17 mouse cellular contexts compared by ENCODE assay signal in the genomic region with DNA sequence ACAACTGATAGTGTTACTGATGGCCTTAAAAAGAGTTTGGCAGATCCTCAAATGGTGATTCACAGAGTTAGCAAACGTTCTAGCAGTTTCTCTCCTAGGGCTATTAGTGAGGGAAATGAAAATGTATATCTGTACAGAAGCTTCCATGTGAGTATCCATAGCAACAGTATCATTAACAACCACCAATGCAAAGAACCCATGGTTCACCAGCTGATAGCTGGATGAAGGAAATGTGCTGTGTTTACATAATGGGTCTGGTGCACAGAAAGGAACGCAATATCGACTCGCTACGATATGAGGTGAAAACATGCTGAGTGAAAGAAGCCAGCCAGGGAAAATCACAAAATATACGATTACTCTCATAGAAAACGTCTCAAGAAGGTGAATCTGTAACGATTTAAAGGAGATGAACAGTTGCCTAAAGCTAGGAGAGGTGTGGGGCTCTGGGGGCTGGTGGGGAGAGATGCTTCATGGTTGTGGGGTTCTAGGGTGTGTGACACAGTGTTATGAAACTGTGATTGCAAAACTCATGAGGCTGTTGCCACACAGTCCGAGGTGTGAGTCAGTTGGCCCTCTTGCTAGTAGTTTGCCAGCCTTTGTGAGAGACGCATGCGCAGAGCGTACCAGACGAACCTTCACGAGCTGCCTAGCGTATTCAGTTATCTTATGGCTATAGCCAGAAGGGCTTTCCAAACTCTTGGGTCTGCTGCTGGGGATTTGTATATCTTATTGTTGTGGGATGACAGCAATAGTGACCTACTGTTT. TPM values are rescaled to one million over a fixed set of nuclear protein-coding genes. Genes with fewer than 3 reads are reported as not detected.
DNase-seq lines count a peak whose midpoint lies in the region; ATAC-seq and TF ChIP-seq lines count a peak whose summit lies in the region.
"Had no signal": no experiment of that assay in that cellular context is flagged by ENCODE, and none has a peak within 500 bp of the region (broad histone marks: within the 10 kb centered on the region; RNA-seq: fewer than 3 reads in every experiment).

No protein-coding gene starts in this region.

- no peak for TF ChIP-seq POLR2A in heart, adult 2 months (IDR thresholded peaks at IDR 0.05; ENCODE audit: insufficient read depth, low read depth, low read length)
- TF ChIP-seq POLR2A in MEL (IDR thresholded peaks at IDR 0.05; ENCODE audit: control insufficient read depth in 1 of 2, insufficient read depth in 1 of 2, low read depth in 1 of 2, low read length in 2 of 2, poor library complexity in 1 of 2), result no peak

- DNase-seq in heart, adult 2 months, result peak; percentile 32 to 56
- peak; percentile 19 for DNase-seq in MEL (ENCODE audit: low read depth, low spot score)
- peak; percentile 40 for DNase-seq in adrenal gland, postnatal 25 days
- DNase-seq in lung, postnatal 14 days, result peak; percentile 51
- DNase-seq in layer of hippocampus, adult 18-20 months (ENCODE audit: low spot score in 2 of 2), result no peak
- DNase-seq in midbrain, postnatal 0 days (ENCODE audit: low spot score), result no peak
- DNase-seq in cerebellum, postnatal 25 days, result no peak
- DNase-seq: cerebellum, adult 9-11 months; kidney, postnatal 4 days; liver, embryonic 13.5 days had no signal

- no peak overlapping the region for H3K4me3 ChIP-seq in heart, adult 2 months
- no peak overlapping the region for H3K4me3 ChIP-seq in heart, embryonic 11.5 days (ENCODE audit: low read depth, low read length)
- no peak overlapping the region for H3K4me3 ChIP-seq in MEL (ENCODE audit: control insufficient read depth in 1 of 2, insufficient read depth in 1 of 2, low read depth in 2 of 2, low read length in 2 of 2)
- H3K4me3 ChIP-seq in midbrain, postnatal 0 days (ENCODE audit: low read depth, low read length), result no peak overlapping the region
- H3K4me3 ChIP-seq: embryonic facial prominence, embryonic 12.5 days; liver, embryonic 13.5 days; neural tube, embryonic 12.5 days; stomach, embryonic 15.5 days had no signal

- TF ChIP-seq RAD21 in MEL (IDR thresholded peaks at IDR 0.05; ENCODE audit: low read depth, low read length), result no peak

- no peaks in the 10 kb centered on the region for H3K27me3 ChIP-seq in heart, adult 2 months (ENCODE audit: control insufficient read depth, insufficient read depth, low read length)
- no peaks in the 10 kb centered on the region for H3K27me3 ChIP-seq in heart, embryonic 11.5 days (ENCODE audit: control insufficient read depth, insufficient read depth, low read length)
- H3K27me3 ChIP-seq in MEL (ENCODE audit: control insufficient read depth in 1 of 2, insufficient read depth in 2 of 2, low read length in 2 of 2), result no peaks in the 10 kb centered on the region
- H3K27me3 ChIP-seq in midbrain, postnatal 0 days (ENCODE audit: insufficient read depth, low read length), result no peaks in the 10 kb centered on the region
- H3K27me3 ChIP-seq: embryonic facial prominence, embryonic 12.5 days; liver, embryonic 13.5 days; neural tube, embryonic 12.5 days; stomach, embryonic 15.5 days had no signal

- 72% methylated on average over 15 of the region's 15 CpGs for WGBS in heart, adult 2 months
- 72% methylated on average over 15 of the region's 15 CpGs for WGBS in heart, embryonic 11.5 days (ENCODE audit: insufficient replicate concordance)
- WGBS in midbrain, postnatal 0 days, result 84% methylated on average over 15 of the region's 15 CpGs

- H3K4me1 ChIP-seq in heart, adult 2 months (ENCODE audit: control insufficient read depth, insufficient read depth, low read length), result peaks cover 5% of the 10 kb centered on the region
- H3K4me1 ChIP-seq in heart, embryonic 11.5 days (ENCODE audit: control insufficient read depth, insufficient read depth, low read length), result no peaks in the 10 kb centered on the region
- H3K4me1 ChIP-seq in MEL (ENCODE audit: control insufficient read depth in 1 of 2, insufficient read depth in 2 of 2, low read length in 2 of 2), result peaks cover 0 to 4% of the 10 kb centered on the region in 2 experiments; a peak in 2 of 4 replicates
- no peaks in the 10 kb centered on the region for H3K4me1 ChIP-seq in midbrain, postnatal 0 days (ENCODE audit: insufficient read depth, low read length)
- H3K4me1 ChIP-seq: embryonic facial prominence, embryonic 12.5 days; liver, embryonic 13.5 days; neural tube, embryonic 12.5 days; stomach, embryonic 15.5 days had no signal

- H3K9ac ChIP-seq in heart, adult 2 months (ENCODE audit: low read depth, low read length), result no peak overlapping the region
- H3K9ac ChIP-seq in heart, embryonic 11.5 days (ENCODE audit: low read depth, low read length), result no peak overlapping the region
- H3K9ac ChIP-seq in MEL (ENCODE audit: control insufficient read depth, low read depth, low read length, poor library complexity, severe bottlenecking), result no peak overlapping the region
- no peak overlapping the region for H3K9ac ChIP-seq in midbrain, postnatal 0 days (replicated peaks; ENCODE audit: low read length, poor library complexity, severe bottlenecking)
- H3K9ac ChIP-seq: embryonic facial prominence, embryonic 12.5 days; liver, embryonic 13.5 days; neural tube, embryonic 12.5 days; stomach, embryonic 15.5 days had no signal

- intact Hi-C loops in heart, adult 2 months (cut with DNase I), result no loop called here

- no peak for TF ChIP-seq EP300 in heart, adult 2 months (IDR thresholded peaks at IDR 0.05; ENCODE audit: insufficient read depth, low read depth, low read length)
- no peak for TF ChIP-seq EP300 in MEL (IDR thresholded peaks at IDR 0.05; ENCODE audit: low read depth in 1 of 2, low read length in 2 of 2)

- no peak for ATAC-seq in heart, embryonic 11.5 days (replicated peaks; ENCODE audit: insufficient number of reproducible peaks, low FRiP score, low TSS enrichment)
- no peak for ATAC-seq in midbrain, postnatal 0 days (ENCODE audit: low FRiP score)
- ATAC-seq: CD4-positive, CD25-positive, alpha-beta regulatory T cell, adult 4 months; intestine, postnatal 0 days had no signal

- no peaks in the 10 kb centered on the region for H3K9me3 ChIP-seq in heart, embryonic 11.5 days (replicated peaks; ENCODE audit: control insufficient read depth, low read length)
- no peaks in the 10 kb centered on the region for H3K9me3 ChIP-seq in MEL (replicated peaks; ENCODE audit: insufficient read depth, low read length)
- no peaks in the 10 kb centered on the region for H3K9me3 ChIP-seq in midbrain, postnatal 0 days (ENCODE audit: low read length)
- H3K9me3 ChIP-seq: embryonic facial prominence, embryonic 12.5 days; liver, embryonic 13.5 days; neural tube, embryonic 12.5 days; stomach, embryonic 15.5 days had no signal

- no peaks in the 10 kb centered on the region for H3K79me2 ChIP-seq in heart, adult 2 months (replicated peaks; ENCODE audit: control insufficient read depth, insufficient read depth, low read length)
- no peaks in the 10 kb centered on the region for H3K79me2 ChIP-seq in MEL (ENCODE audit: control insufficient read depth, insufficient read depth, low read length, poor library complexity)

- no peak overlapping the region for H3K4me2 ChIP-seq in heart, embryonic 11.5 days
- no peak overlapping the region for H3K4me2 ChIP-seq in midbrain, postnatal 0 days (ENCODE audit: low read depth, low read length, poor library complexity, severe bottlenecking)
- H3K4me2 ChIP-seq: embryonic facial prominence, embryonic 12.5 days; liver, embryonic 13.5 days; midbrain, embryonic 11.5 days; neural tube, embryonic 12.5 days; stomach, embryonic 15.5 days had no signal

- TF ChIP-seq CTCF in heart, adult 2 months (IDR thresholded peaks at IDR 0.05), result no peak
- no peak for TF ChIP-seq CTCF in MEL (IDR thresholded peaks at IDR 0.05 in 2 of 3, conservative IDR thresholded peaks at IDR 0.05 in 1 of 3; ENCODE audit: control insufficient read depth in 1 of 3, insufficient read depth in 1 of 3, low read depth in 2 of 3, low read length in 3 of 3, poor library complexity in 1 of 3, severe bottlenecking in 1 of 3)
- no peak for TF ChIP-seq CTCF in midbrain, postnatal 0 days (IDR thresholded peaks at IDR 0.05)

- H3K36me3 ChIP-seq in heart, adult 2 months (ENCODE audit: control insufficient read depth, insufficient read depth, low read length), result no peaks in the 10 kb centered on the region
- H3K36me3 ChIP-seq in heart, embryonic 11.5 days (ENCODE audit: control insufficient read depth, insufficient read depth, low read length), result no peaks in the 10 kb centered on the region
- 0 out of 4 replicates have a peak, but pooled peaks cover 0 to 2% of the 10 kb centered on the region in 2 experiments for H3K36me3 ChIP-seq in MEL (ENCODE audit: control insufficient read depth in 1 of 2, insufficient read depth in 2 of 2, low read length in 2 of 2)
- no peaks in the 10 kb centered on the region for H3K36me3 ChIP-seq in midbrain, postnatal 0 days (ENCODE audit: insufficient read depth, low read length)
- H3K36me3 ChIP-seq: embryonic facial prominence, embryonic 12.5 days; liver, embryonic 13.5 days; neural tube, embryonic 12.5 days; stomach, embryonic 15.5 days had no signal

- H3K27ac ChIP-seq in heart, adult 2 months, result no peak overlapping the region; the same call in 1 of the 2 replicates
- H3K27ac ChIP-seq in heart, embryonic 11.5 days (ENCODE audit: low read depth, low read length), result no peak overlapping the region
- no peak overlapping the region for H3K27ac ChIP-seq in MEL (ENCODE audit: control insufficient read depth, low read depth, low read length)
- no peak overlapping the region for H3K27ac ChIP-seq in midbrain, postnatal 0 days (ENCODE audit: low read depth, low read length)
- H3K27ac ChIP-seq: embryonic facial prominence, embryonic 12.5 days; liver, embryonic 13.5 days; neural tube, embryonic 12.5 days; stomach, embryonic 15.5 days had no signal

TF ChIP-seq in MEL, 35 proteins besides CTCF, POLR2A, EP300 and RAD21 (continues in another document):
- no peak for TF ChIP-seq CHD1 (IDR thresholded peaks at IDR 0.05; ENCODE audit: low read depth, low read length)
- TF ChIP-seq POLR2AphosphoS5 (IDR thresholded peaks at IDR 0.05; ENCODE audit: borderline replicate concordance, low read depth, low read length), result no peak
- no peak for TF ChIP-seq USF2 (IDR thresholded peaks at IDR 0.05; ENCODE audit: borderline replicate concordance in 1 of 2, insufficient read depth in 1 of 2, low read depth in 1 of 2, low read length in 2 of 2)
- no peak for TF ChIP-seq NELFE (IDR thresholded peaks at IDR 0.05; ENCODE audit: low read depth, low read length)
- TF ChIP-seq MAFK (IDR thresholded peaks at IDR 0.05; ENCODE audit: borderline replicate concordance, low read depth, low read length), result no peak

RNA-seq across cellular contexts. Expression of a gene that starts 34.2 kb away (rescaled TPM):
- total RNA-seq in heart, adult 2 months (2021), result 1 to 10 TPM; 2.0 to 2.2 TPM
- 1.9 and 2.8 TPM in 2 replicates for polyA plus RNA-seq in heart, adult 2 months (2012; rRNA removed)
- 2.7 and 3.2 TPM in 2 replicates for polyA plus RNA-seq in heart, embryonic 11.5 days (2014; fragmentation: Nextera tagmentation; extraction: Ambion mirVana)
- total RNA-seq in MEL (2012; rRNA removed), result 2.5 and 2.7 TPM in 2 replicates
- 10 to 100 TPM in 1 of 2 experiments, not detected in 1; 11.6 TPM for polyA plus RNA-seq in MEL (2012; ENCODE audit: insufficient read depth in 1 of 2, insufficient read length in 2 of 2, low read depth in 1 of 2, low replicate concordance in 2 of 2, missing spikeins in 1 of 2)
- 11.4 and 14.4 TPM in 2 replicates for total RNA-seq in adrenal gland, postnatal 25 days (2021)
- total RNA-seq in layer of hippocampus, adult 18-20 months (2021), result 10 to 100 TPM; 10.1 to 10.9 TPM
- total RNA-seq in midbrain, postnatal 0 days (2014; rRNA removed), result 2.5 and 4.5 TPM in 2 replicates
- 1.5 and 1.9 TPM in 2 replicates for polyA plus RNA-seq in midbrain, postnatal 0 days (2015; fragmentation: Nextera tagmentation; extraction: Ambion mirVana)

Comparison
In these comparisons a context has a peak if more than half of its experiments do, and no peak if none do; other contexts are left out.
1. DNase-seq: peak in heart, adult 2 months (2 of 2), MEL (single experiment), adrenal gland, postnatal 25 days (single experiment) and lung, postnatal 14 days (single experiment); none in layer of hippocampus, adult 18-20 months (0 of 2), midbrain, postnatal 0 days (single experiment) and cerebellum, postnatal 25 days (0 of 2).